Mouse (Mus musculus) lung, postnatal 0 days (tissue): ENCODE data around the gene Tm4sf19.

Experiments used
- CTCF ChIP-seq: IDR thresholded peaks from 2 replicates; pipeline ENCODE4 v1.5.1; 2016; ENCODE audit warnings: antibody characterized with exemption, mild to moderate bottlenecking
- EP300 ChIP-seq: IDR thresholded peaks from 2 replicates; pipeline ENCODE4 v1.6.1; 2016; ENCODE audit warnings: antibody characterized with exemption, mild to moderate bottlenecking, control low read depth

GRCm38 (mm10) chr16:32382901-32383300, 17.4 kb upstream of the Tm4sf19 start:
- TF ChIP-seq CTCF, result no peak
- TF ChIP-seq EP300, result no peak
